Mouse (Mus musculus) neural tube, embryonic 11.5 days (tissue): ENCODE measurements around the gene Hacl1. TPM values are rescaled to one million over a fixed set of nuclear protein-coding genes. Genes with fewer than 3 reads are reported as not detected.

Experiments used
- ATAC-seq: fragments of 200-750 bp; cut with Nextera tagmentation; 2 replicates; pipeline ENCODE4 v1.8.0; 2017; ENCODE audit warnings: moderate number of reproducible peaks, mild to moderate bottlenecking, moderate TSS enrichment, moderate library complexity; ENCODE audit not compliant: insufficient read depth, low FRiP score, low TSS enrichment
- DNase-seq: peaks from one replicate; pipeline ENCODE4 v3.0.0-alpha.2; 2015; ENCODE audit warnings: low spot score
- H3K27ac ChIP-seq: fragments of 300-500 bp; sonication (generic); 2 replicates; pipeline ENCODE4 v1.5.1; 2014; ENCODE audit warnings: low read depth, mild to moderate bottlenecking, low read length
- H3K27me3 ChIP-seq: fragments of 300-500 bp; sonication (generic); 2 replicates; pipeline ENCODE4 v1.6.1; 2014; ENCODE audit warnings: mild to moderate bottlenecking, low read length, mixed read lengths; ENCODE audit not compliant: control insufficient read depth, insufficient read depth
- H3K36me3 ChIP-seq: fragments of 300-500 bp; sonication (generic); 2 replicates; pipeline ENCODE4 v1.6.1; 2014; ENCODE audit warnings: mild to moderate bottlenecking, low read length, moderate library complexity, mixed read lengths; ENCODE audit not compliant: control insufficient read depth, insufficient read depth
- H3K4me1 ChIP-seq: fragments of 300-500 bp; sonication (generic); 2 replicates; pipeline ENCODE4 v1.6.1; 2014; ENCODE audit warnings: low read length, mixed read lengths; ENCODE audit not compliant: control insufficient read depth, insufficient read depth
- H3K4me2 ChIP-seq: fragments of 300-500 bp; sonication (generic); 2 replicates; pipeline ENCODE4 v1.6.1; 2014; ENCODE audit warnings: low read depth, mild to moderate bottlenecking, moderate library complexity
- H3K4me3 ChIP-seq: fragments of 300-500 bp; sonication (generic); 2 replicates; pipeline ENCODE4 v1.5.1; 2014; ENCODE audit warnings: low read depth, low read length
- H3K9ac ChIP-seq: fragments of 300-500 bp; sonication (generic); 2 replicates; pipeline ENCODE4 v1.6.1; 2014; ENCODE audit warnings: mild to moderate bottlenecking, low read length
- H3K9me3 ChIP-seq: fragments of 300-500 bp; sonication (generic); 2 replicates; pipeline ENCODE4 v1.6.1; 2016; ENCODE audit warnings: low read length; ENCODE audit not compliant: control insufficient read depth
- WGBS: fragments of 180-500 bp; shearing (Covaris S2); extraction: QIAGEN DNeasy Blood & Tissue Kit; methylation state at CpG from one replicate; pipeline ENCODE4 v1.1.7; 2014; 5-methylcytosine and 5-hydroxymethylcytosine counted together
- polyA plus RNA-seq: library from polyadenylated mRNA; unstranded; fragments of >200 nt; fragmentation: Nextera tagmentation; extraction: Ambion mirVana; gene quantifications from 2 replicates; pipeline ENCODE4 v1.2.1, GENCODE M21; 2014

Gene Hacl1
- polyA plus RNA-seq, 1 experiment from 2014 or later = 8.2 TPM

GRCm38 (mm10) chr14:31576846-31577697 lies 64.0 kb downstream of the Hacl1 start:
- no peak overlapping the region for H3K9ac ChIP-seq
- DNase-seq (no peak), ATAC-seq (no peak)
- no peaks in the 10 kb centered on the region for H3K27me3 ChIP-seq
- H3K4me2 ChIP-seq = no peak overlapping the region
- no peak overlapping the region for H3K4me3 ChIP-seq
- H3K36me3 ChIP-seq = no peaks in the 10 kb centered on the region
- H3K27ac ChIP-seq = no peak overlapping the region
- H3K4me1 ChIP-seq = no peaks in the 10 kb centered on the region
- WGBS = 52% methylated on average over 10 of the region's 10 CpGs
- no peaks in the 10 kb centered on the region for H3K9me3 ChIP-seq

- Histone ChIP-seq H3K27ac (no peak overlapping the region), H3K9me3 (no peaks in the 10 kb centered on the region), H3K4me1 (no peaks in the 10 kb centered on the region), H3K9ac (no peak overlapping the region), H3K4me2 (no peak overlapping the region), H3K36me3 (no peaks in the 10 kb centered on the region), H3K27me3 (no peaks in the 10 kb centered on the region), H3K4me3 (no peak overlapping the region)
- ATAC-seq (no peak), DNase-seq (no peak)
- 79% methylated on average over 9 of the region's 9 CpGs for WGBS
Observed at GRCm38 (mm10) chr14:31575866-31576265, 65.2 kb downstream of the Hacl1 start.

- H3K4me1 ChIP-seq = no peaks in the 10 kb centered on the region
- no peak overlapping the region for H3K9ac ChIP-seq
- no peaks in the 10 kb centered on the region for H3K9me3 ChIP-seq
- H3K4me2 ChIP-seq = no peak overlapping the region
- no peak overlapping the region for H3K27ac ChIP-seq
- no peaks in the 10 kb centered on the region for H3K36me3 ChIP-seq
- no peak overlapping the region for H3K4me3 ChIP-seq
- DNase-seq (no peak), ATAC-seq (no peak)
- H3K27me3 ChIP-seq = no peaks in the 10 kb centered on the region
- WGBS = 91% methylated on average over 18 of the region's 18 CpGs
Observed at GRCm38 (mm10) chr14:31574903-31575665, 66.0 kb downstream of the Hacl1 start.

GRCm38 (mm10) chr14:31572561-31573175 lies 68.4 kb downstream of the Hacl1 start:
- no peak overlapping the region for H3K27ac ChIP-seq
- no peaks in the 10 kb centered on the region for H3K36me3 ChIP-seq
- WGBS = 89% methylated on average over 9 of the region's 9 CpGs
- no peak for ATAC-seq
- DNase-seq = no peak
- no peaks in the 10 kb centered on the region for H3K4me1 ChIP-seq
- no peak overlapping the region for H3K4me3 ChIP-seq
- no peak overlapping the region for H3K9ac ChIP-seq
- H3K4me2 ChIP-seq = no peak overlapping the region
- H3K9me3 ChIP-seq = no peaks in the 10 kb centered on the region
- H3K27me3 ChIP-seq = no peaks in the 10 kb centered on the region

- WGBS = 89% methylated on average over 5 of the region's 5 CpGs
- no peak for DNase-seq
- no peak for ATAC-seq
- Histone ChIP-seq H3K27ac (no peak overlapping the region), H3K27me3 (no peaks in the 10 kb centered on the region), H3K9ac (no peak overlapping the region), H3K4me1 (no peaks in the 10 kb centered on the region), H3K36me3 (no peaks in the 10 kb centered on the region), H3K4me2 (no peak overlapping the region), H3K9me3 (no peaks in the 10 kb centered on the region), H3K4me3 (no peak overlapping the region)
Observed at GRCm38 (mm10) chr14:31571419-31571818, 69.7 kb downstream of the Hacl1 start.

- Histone ChIP-seq H3K9me3 (no peaks in the 10 kb centered on the region), H3K4me2 (no peak overlapping the region), H3K27ac (no peak overlapping the region), H3K9ac (no peak overlapping the region), H3K4me3 (no peak overlapping the region), H3K27me3 (no peaks in the 10 kb centered on the region), H3K4me1 (no peaks in the 10 kb centered on the region), H3K36me3 (no peaks in the 10 kb centered on the region)
- ATAC-seq = no peak
- 71% methylated on average over 6 of the region's 6 CpGs for WGBS
- no peak for DNase-seq
Observed at GRCm38 (mm10) chr14:31570131-31570951, 70.7 kb downstream of the Hacl1 start.

- H3K27ac ChIP-seq = no peak overlapping the region
- no peak for DNase-seq
Observed at GRCm38 (mm10) chr14:31569151-31569631, 71.9 kb downstream of the Hacl1 start.

More at GRCm38 (mm10) chr14:31569151-31569631, 71.9 kb downstream of the Hacl1 start:
- ATAC-seq = no peak
- Histone ChIP-seq H3K27me3 (no peaks in the 10 kb centered on the region), H3K4me1 (no peaks in the 10 kb centered on the region), H3K9me3 (no peaks in the 10 kb centered on the region), H3K4me2 (no peak overlapping the region), H3K36me3 (no peaks in the 10 kb centered on the region), H3K9ac (no peak overlapping the region), H3K4me3 (no peak overlapping the region)
- 65% methylated on average over 7 of the region's 7 CpGs for WGBS
